Mouse (Mus musculus): ENCODE results near the gene Btrc.

The Btrc gene

DNA sequence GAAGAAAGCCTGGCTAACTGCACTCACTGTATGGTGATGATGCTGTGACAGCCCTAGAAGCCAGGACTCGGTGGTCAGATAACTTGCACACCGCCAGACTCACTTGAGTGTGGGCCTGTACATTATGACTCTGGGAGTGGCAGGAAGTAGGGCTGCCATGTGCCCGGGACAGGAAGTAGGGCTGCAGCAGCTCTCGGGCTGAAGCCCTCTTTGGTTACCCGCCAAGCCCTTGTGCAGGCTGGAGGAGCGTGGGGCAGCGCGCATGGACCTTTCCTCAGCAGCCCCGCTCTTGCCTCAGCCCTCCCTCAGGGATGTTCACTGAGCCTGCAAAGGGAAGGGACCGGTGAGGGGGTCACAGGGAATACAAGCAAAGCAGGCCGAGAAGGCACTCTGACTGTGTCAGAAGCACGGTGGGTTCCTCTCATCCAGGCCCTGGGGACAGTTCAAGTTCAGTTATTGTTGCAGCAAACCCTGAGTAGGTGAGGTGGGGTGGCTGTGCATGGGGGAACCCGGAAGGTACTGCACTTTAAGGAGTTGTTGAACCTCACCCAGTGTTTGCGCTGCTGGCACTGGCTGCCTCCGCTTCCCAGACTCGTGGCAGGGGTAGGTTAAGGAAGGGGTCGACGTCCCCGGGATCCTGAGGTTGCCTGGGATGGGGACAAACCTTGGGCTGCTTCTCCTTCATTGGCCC, 211.6 kb downstream of the Btrc start:
- no peak for DNase-seq (ENCODE audit: low spot score)

DNA sequence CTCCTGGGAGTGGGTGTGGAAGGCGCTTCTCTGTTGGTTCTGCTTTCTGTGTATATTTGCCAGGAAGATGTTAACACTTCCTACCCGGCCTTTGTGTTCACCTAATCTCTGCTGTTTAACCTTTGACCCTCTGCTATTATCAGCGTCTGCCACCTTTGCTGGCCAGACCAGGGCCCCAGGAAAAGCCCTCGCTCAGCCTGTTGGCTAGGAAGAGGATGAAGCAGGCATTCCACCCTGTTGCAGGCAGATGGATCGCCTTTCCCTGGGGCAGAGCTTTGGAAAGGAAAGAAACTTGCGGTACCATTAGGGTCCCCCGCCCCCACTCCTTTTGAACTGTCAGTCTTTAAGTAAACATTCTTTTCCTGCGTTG, 212.1 kb downstream of the Btrc start:
- DNase-seq (ENCODE audit: low spot score), result no peak

DNA sequence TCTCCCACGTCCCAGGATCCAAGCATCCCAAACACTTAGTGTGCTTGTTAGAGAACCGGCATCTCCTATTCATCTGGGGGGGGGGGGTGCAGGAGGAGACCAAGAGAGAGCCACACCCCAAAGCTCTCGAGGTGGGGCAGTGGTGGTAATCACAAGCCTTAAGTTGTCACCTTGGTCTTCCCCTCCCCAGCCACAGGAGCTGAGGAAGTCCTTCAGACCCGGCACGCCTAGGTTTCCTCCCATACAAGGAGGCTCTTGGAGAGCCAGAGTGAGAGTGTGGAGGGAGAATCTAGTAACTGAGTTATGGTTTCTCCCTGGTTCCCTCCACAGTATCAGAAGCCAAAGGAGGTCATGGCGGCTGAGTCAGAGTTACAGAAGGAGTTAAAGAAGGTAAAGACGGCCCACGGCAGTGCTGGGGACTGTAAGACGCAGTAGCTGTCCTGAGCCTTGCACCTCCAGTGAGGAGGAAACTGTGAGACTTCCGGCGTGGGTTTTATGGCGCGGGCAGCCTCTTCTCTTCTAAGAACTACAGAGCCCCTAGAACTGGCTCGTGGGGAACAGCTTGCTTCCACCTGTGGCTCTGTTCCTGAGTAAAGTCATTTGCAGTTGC, 213.7 kb downstream of the Btrc start:
- no peak for DNase-seq (ENCODE audit: low spot score)

DNA sequence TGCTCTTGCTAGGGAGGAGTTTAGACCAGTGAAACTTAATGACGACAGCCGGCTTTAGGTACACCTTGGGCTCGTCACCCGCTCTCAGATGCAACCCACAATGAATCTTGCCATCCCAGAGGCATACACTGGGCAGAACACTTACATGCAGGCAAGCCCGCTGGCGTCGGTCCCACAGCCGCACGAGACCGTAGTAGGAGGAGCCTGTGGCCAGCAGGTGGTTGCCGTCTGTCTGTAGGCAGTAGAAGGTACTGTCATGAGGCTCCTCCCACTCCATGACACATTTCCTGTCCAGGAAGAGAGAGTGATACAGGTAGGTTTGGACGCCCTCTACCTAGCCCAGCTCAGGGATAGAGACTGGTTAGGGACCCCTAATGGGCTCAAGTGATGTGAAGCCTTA, 215.4 kb downstream of the Btrc start:
- DNase-seq (ENCODE audit: low spot score), result no peak

DNA sequence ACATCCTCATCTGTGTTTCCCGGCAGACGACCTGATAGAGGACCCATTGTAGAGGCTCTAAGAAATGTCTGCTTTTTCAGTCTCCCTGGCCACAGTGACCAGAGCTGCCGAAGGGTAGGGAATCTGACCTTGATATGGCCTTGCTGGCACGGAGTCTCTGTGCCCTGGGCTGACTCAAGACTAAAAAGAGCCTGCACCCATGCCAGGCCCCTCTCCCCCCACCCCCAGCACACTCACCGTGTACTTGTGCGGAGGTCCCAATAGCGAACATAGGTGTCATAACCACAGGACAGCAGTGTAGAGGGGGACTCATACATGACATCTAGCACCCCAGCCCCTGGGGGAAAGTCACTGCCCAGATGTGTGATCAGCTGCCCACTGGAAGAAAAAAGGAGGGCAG, 215.9 kb downstream of the Btrc start:
- DNase-seq (ENCODE audit: low spot score), result no peak
